ENCODE assay signal across 9 mouse cellular contexts in the genomic region with DNA sequence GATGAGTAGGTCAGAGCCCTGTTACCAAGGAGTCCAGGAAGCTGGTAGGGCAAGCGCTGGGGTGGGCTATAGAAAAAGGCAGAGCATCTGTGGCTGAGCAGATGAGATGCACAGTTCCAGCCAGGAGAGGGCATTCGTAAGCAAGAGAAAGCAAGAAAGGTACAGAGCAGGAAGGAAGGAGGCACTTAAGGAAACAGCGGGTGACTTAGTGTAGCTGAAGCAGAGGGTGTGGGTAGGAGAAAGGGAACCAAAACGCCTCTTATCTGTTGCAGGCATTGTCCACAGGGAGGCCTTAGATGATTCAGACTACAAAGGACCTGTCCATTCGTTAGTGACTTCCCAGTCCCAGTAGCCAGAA. TPM values are rescaled to one million over a fixed set of nuclear protein-coding genes. Genes with fewer than 3 reads are reported as not detected.
DNase-seq lines count a peak whose midpoint lies in the region; ATAC-seq lines count a peak whose summit lies in the region.
"Had no signal": no experiment of that assay in that cellular context is flagged by ENCODE, and none has a peak within 500 bp of the region (broad histone marks: within the 10 kb centered on the region; RNA-seq: fewer than 3 reads in every experiment).

No protein-coding gene starts in this region.

- no peaks in the 10 kb centered on the region; the same call in 1 of the 2 replicates for H3K27me3 ChIP-seq in heart, embryonic 10.5 days (ENCODE audit: insufficient read depth, poor library complexity, severe bottlenecking)
- no peaks in the 10 kb centered on the region for H3K27me3 ChIP-seq in heart, embryonic 12.5 days (replicated peaks)

- H3K4me2 ChIP-seq in heart, embryonic 12.5 days = peak overlapping the region; percentile 80

- H3K36me3 ChIP-seq in heart, embryonic 10.5 days = peaks cover 39% of the 10 kb centered on the region
- peaks cover 28% of the 10 kb centered on the region for H3K36me3 ChIP-seq in heart, embryonic 12.5 days

- peak overlapping the region; percentile 94 for H3K9ac ChIP-seq in heart, embryonic 12.5 days

- no peaks in the 10 kb centered on the region for H3K9me3 ChIP-seq in heart, embryonic 10.5 days
- no peaks in the 10 kb centered on the region for H3K9me3 ChIP-seq in heart, embryonic 12.5 days (replicated peaks)

- intact Hi-C loops in heart, postnatal 25 days (cut with DNase I) = no loop called here

- peak; percentile 33 for ATAC-seq in heart, embryonic 12.5 days (ENCODE audit: insufficient number of reproducible peaks, low FRiP score)

- no peak for DNase-seq in heart, embryonic 10.5 days (ENCODE audit: low spot score)
- no peak for DNase-seq in heart, postnatal 25 days (ENCODE audit: low spot score)
- DNase-seq in cerebellum, postnatal 10 days = peak; percentile 71 to 73
- peak; percentile 52 to 61 for DNase-seq in kidney, postnatal 25 days
- DNase-seq in lung, postnatal 36 days = peak; percentile 80
- DNase-seq in right cerebral cortex, postnatal 14 days = peak; percentile 48
- no peak for DNase-seq in ovary, postnatal 14 days (ENCODE audit: low spot score)

- H3K4me1 ChIP-seq in heart, embryonic 10.5 days = peaks cover 44% of the 10 kb centered on the region
- H3K4me1 ChIP-seq in heart, embryonic 12.5 days (replicated peaks) = peaks cover 45% of the 10 kb centered on the region

- H3K4me3 ChIP-seq in heart, embryonic 10.5 days = peak overlapping the region; percentile 99
- H3K4me3 ChIP-seq in heart, embryonic 12.5 days = peak overlapping the region; percentile 90

- 0 out of 2 replicates have a peak overlapping the region, but pooled peaks have one; percentile 96 for H3K27ac ChIP-seq in heart, embryonic 10.5 days
- 0 out of 2 replicates have a peak overlapping the region, but pooled peaks have one; percentile 16 for H3K27ac ChIP-seq in heart, embryonic 12.5 days (ENCODE audit: poor library complexity, severe bottlenecking)

- 31% methylated on average over 5 of the region's 5 CpGs for WGBS in heart, embryonic 10.5 days
- WGBS in heart, embryonic 12.5 days = 26% methylated on average over 5 of the region's 5 CpGs

RNA-seq across cellular contexts. Expression of gene H13, which starts 2.4 kb away (rescaled TPM):
- polyA plus RNA-seq in heart, embryonic 10.5 days (2016; fragmentation: Nextera tagmentation; extraction: Ambion mirVana) = 84.1 and 103 TPM in 2 replicates
- total RNA-seq in heart, postnatal 25 days (2021) = 10 to 100 TPM; 35.1 to 38.5 TPM
- 87.5 and 91.9 TPM in 2 replicates for polyA plus RNA-seq in heart, embryonic 12.5 days (2016; fragmentation: Nextera tagmentation; extraction: Ambion mirVana)

RNA-seq across cellular contexts. Expression of gene Mcts2, which starts 15.2 kb away (rescaled TPM):
- 28.0 and 33.2 TPM in 2 replicates for polyA plus RNA-seq in heart, embryonic 10.5 days (2016; fragmentation: Nextera tagmentation; extraction: Ambion mirVana)
- total RNA-seq in heart, postnatal 25 days (2021) = 10 to 100 TPM; 17.7 to 18.5 TPM
- 23.1 and 25.2 TPM in 2 replicates for polyA plus RNA-seq in heart, embryonic 12.5 days (2016; fragmentation: Nextera tagmentation; extraction: Ambion mirVana)

RNA-seq across cellular contexts. Expression of gene Rem1, which starts 44.9 kb away (rescaled TPM):
- 4.9 and 5.1 TPM in 2 replicates for polyA plus RNA-seq in heart, embryonic 10.5 days (2016; fragmentation: Nextera tagmentation; extraction: Ambion mirVana)
- total RNA-seq in heart, postnatal 25 days (2021) = 1 to 10 TPM; 7.7 to 8.5 TPM
- 9.5 and 10.1 TPM in 2 replicates for polyA plus RNA-seq in heart, embryonic 12.5 days (2016; fragmentation: Nextera tagmentation; extraction: Ambion mirVana)
- polyA plus RNA-seq: erythroblast, embryonic 14.5 days had no signal

RNA-seq across cellular contexts. Expression of gene Defb25, which starts 48.8 kb away (rescaled TPM):
- 0.67 TPM in 1 of 2 replicates, not detected in the other for polyA plus RNA-seq in heart, embryonic 10.5 days (2016; fragmentation: Nextera tagmentation; extraction: Ambion mirVana)
- not detected for total RNA-seq in heart, postnatal 25 days (2021)
- polyA plus RNA-seq in heart, embryonic 12.5 days (2016; fragmentation: Nextera tagmentation; extraction: Ambion mirVana) = not detected in 2 replicates
- polyA plus RNA-seq: erythroblast, embryonic 14.5 days had no signal

Comparison
In these comparisons a context has a peak if more than half of its experiments do, and no peak if none do; other contexts are left out.
1. DNase-seq: peak in cerebellum, postnatal 10 days (2 of 2), kidney, postnatal 25 days (2 of 2), lung, postnatal 36 days (single experiment) and right cerebral cortex, postnatal 14 days (single experiment); none in heart, embryonic 10.5 days (single experiment), heart, postnatal 25 days (single experiment) and ovary, postnatal 14 days (single experiment).